Mouse (Mus musculus) spleen, postnatal 0 days (tissue): ENCODE measurements around the gene Th. TPM values are rescaled to one million over a fixed set of nuclear protein-coding genes. Genes with fewer than 3 reads are reported as not detected.

Experiments used
- polyA plus RNA-seq: library from polyadenylated mRNA; unstranded; fragments of >200 nt; fragmentation: Nextera tagmentation; extraction: Ambion mirVana; gene quantifications from 2 replicates; pipeline ENCODE4 v1.2.1, GENCODE M21; 2015

The Th gene
- polyA plus RNA-seq: not detected in 2 replicates

GRCm38 (mm10) chr7:142931028-142931427 lies at the start of gene Th:
Gene Th, minus strand, starts transcription at chr7:142931128.

GRCm38 (mm10) chr7:142968809-142969511 lies 38.0 kb upstream of the Th start, which contains the start of gene Ascl2:
Gene Ascl2, minus strand, starts transcription at chr7:142969264.

Other genes starting within 250 kb of the Th start
- gene Ins2, start 187.7 kb downstream of the Th start, polyA plus RNA-seq: 12.1 and 24.0 TPM in 2 replicates
- gene Ascl2, start 38.1 kb upstream of the Th start, polyA plus RNA-seq: 1.3 and 2.0 TPM in 2 replicates
- 107 and 111 TPM in 2 replicates for gene Tspan32, start 73.9 kb upstream of the Th start, polyA plus RNA-seq
- 198 and 246 TPM in 2 replicates for gene Cd81, start 121.6 kb upstream of the Th start, polyA plus RNA-seq
- 50.7 and 50.9 TPM in 2 replicates for gene Tssc4, start 138.1 kb upstream of the Th start, polyA plus RNA-seq
- gene Trpm5, start 163.5 kb upstream of the Th start, polyA plus RNA-seq: 0.77 and 0.91 TPM in 2 replicates
- gene Kcnq1, start 175.2 kb upstream of the Th start, polyA plus RNA-seq: 0.78 and 0.87 TPM in 2 replicates